Mouse (Mus musculus) liver, embryonic 14.5 days (tissue): ENCODE measurements around the gene Olfr669. TPM values are rescaled to one million over a fixed set of nuclear protein-coding genes. Genes with fewer than 3 reads are reported as not detected.
"Not testable (repeated sequence)": the region's sequence is repeated elsewhere in the genome, so short reads cannot be mapped to it uniquely, and the experiment has no call there.

Source experiments
- ATAC-seq: fragments of 200-750 bp; cut with Nextera tagmentation; 2 replicates; pipeline ENCODE4 v1.8.0; 2017; ENCODE audit warnings: moderate number of reproducible peaks, mild to moderate bottlenecking, moderate library complexity; ENCODE audit not compliant: insufficient read depth
- DNase-seq, 3 experiments: peaks; one replicate each; pipeline ENCODE4 v3.0.0-alpha.2; 2012 to 2013; ENCODE audit warnings: low read depth in 3 of 3, low spot score in 3 of 3
- H3K27ac ChIP-seq: fragments of 300-500 bp; sonication (generic); 2 replicates; pipeline ENCODE4 v1.5.1; 2014; ENCODE audit warnings: moderate library complexity, mild to moderate bottlenecking, control low read depth, inconsistent platforms
- H3K27me3 ChIP-seq: fragments of 300-500 bp; sonication (generic); 2 replicates; pipeline ENCODE4 v1.6.1; 2014; ENCODE audit warnings: mild to moderate bottlenecking, low read length, moderate library complexity; ENCODE audit not compliant: control insufficient read depth, insufficient read depth
- H3K36me3 ChIP-seq: fragments of 300-500 bp; sonication (generic); replicated peaks from 2 replicates; pipeline ENCODE4 v1.6.1; 2014; ENCODE audit warnings: low read depth; ENCODE audit not compliant: control insufficient read depth, insufficient read depth
- H3K4me1 ChIP-seq, 2 experiments: fragments of 200-500 bp in 1 of 2; fragments of 300-500 bp in 1 of 2; sonication (generic) in 1 of 2; replicated peaks; 2 replicates each; pipeline ENCODE4 v1.6.1; 2012 to 2014; ENCODE audit warnings: antibody characterized with exemption in 1 of 2, inconsistent platforms in 1 of 2, low read length in 1 of 2; ENCODE audit not compliant: control insufficient read depth in 2 of 2, insufficient read depth in 2 of 2
- H3K4me2 ChIP-seq: fragments of 300-500 bp; sonication (generic); 2 replicates; pipeline ENCODE4 v1.6.1; 2014; ENCODE audit warnings: low read depth, mild to moderate bottlenecking, control low read depth, moderate library complexity
- H3K4me3 ChIP-seq, 2 experiments: fragments of 200-500 bp in 1 of 2; fragments of 300-500 bp in 1 of 2; sonication (generic) in 1 of 2; 2 replicates each; pipeline ENCODE4 v1.5.1; 2012 to 2014; ENCODE audit warnings: low read depth in 2 of 2, low read length in 2 of 2, mild to moderate bottlenecking in 2 of 2, control low read depth in 1 of 2, inconsistent platforms in 1 of 2, moderate library complexity in 1 of 2; ENCODE audit not compliant: insufficient read depth in 1 of 2
- H3K9ac ChIP-seq: fragments of 300-500 bp; sonication (generic); replicated peaks from 2 replicates; pipeline ENCODE4 v1.6.1; 2014; ENCODE audit warnings: mild to moderate bottlenecking, control low read depth, moderate library complexity
- H3K9me3 ChIP-seq: fragments of 300-500 bp; sonication (generic); 2 replicates; pipeline ENCODE4 v1.6.1; 2016; ENCODE audit warnings: low read length, mixed read lengths; ENCODE audit not compliant: control insufficient read depth
- CTCF ChIP-seq: IDR thresholded peaks from 2 replicates; pipeline ENCODE4 v1.5.1; 2016; ENCODE audit warnings: antibody characterized with exemption, low read depth, control low read depth
- EP300 ChIP-seq: IDR thresholded peaks from 2 replicates; pipeline ENCODE4 v1.6.1; 2016; ENCODE audit warnings: antibody characterized with exemption, low read depth
- WGBS: fragments of 180-500 bp; shearing (Covaris S2); extraction: QIAGEN DNeasy Blood & Tissue Kit; methylation state at CpG from one replicate; pipeline ENCODE4 v1.1.7; 2014; ENCODE audit not compliant: insufficient replicate concordance; 5-methylcytosine and 5-hydroxymethylcytosine counted together
- polyA plus RNA-seq, 2 experiments: library from polyadenylated mRNA; depleted of rRNA in 1 of 2; stranded (reverse) in 1 of 2; unstranded in 1 of 2; fragments of >200 nt; fragmentation: Nextera tagmentation in 1 of 2; extraction: Ambion mirVana in 1 of 2; gene quantifications; 2 replicates each; pipeline versions ENCODE4 v1.2.1 to v1.2.3; 2012 to 2014

The Olfr669 gene
- polyA plus RNA-seq, 2 experiments, result not detected

- no peaks in the 10 kb centered on the region for H3K4me1 ChIP-seq
- H3K36me3 ChIP-seq, result no peaks in the 10 kb centered on the region
- H3K27me3 ChIP-seq, result no peaks in the 10 kb centered on the region
- no peak within 1 kb of the TSS for H3K4me3 ChIP-seq
- no peak for TF ChIP-seq CTCF
- no peak for TF ChIP-seq EP300
- no peaks in the 10 kb centered on the region for H3K9me3 ChIP-seq
- H3K9ac ChIP-seq, result no peak within 1 kb of the TSS
- H3K4me2 ChIP-seq, result no peak within 1 kb of the TSS
- ATAC-seq, result no peak
- no peak for DNase-seq
- 23% methylated on average over 1 of the region's 1 CpGs for WGBS
- no peak within 1 kb of the TSS for H3K27ac ChIP-seq
Measured at GRCm38 (mm10) chr7:104962520-104962919, 28.5 kb downstream of the Olfr669 start, which contains the start of gene Olfr670. Gene Olfr670 (minus strand): TSS chr7:104962620.

- H3K9ac ChIP-seq, H3K4me2 ChIP-seq: not testable (repeated sequence)
Measured at GRCm38 (mm10) chr7:104972507-104972906, 38.5 kb downstream of the Olfr669 start.

GRCm38 (mm10) chr7:104979026-104979425, 45.0 kb downstream of the Olfr669 start, which contains the start of gene Olfr671:
Gene Olfr671 (minus strand): TSS chr7:104979126.
- Histone ChIP-seq H3K27me3 (no peaks in the 10 kb centered on the region), H3K27ac (no peak within 1 kb of the TSS), H3K36me3 (no peaks in the 10 kb centered on the region), H3K9me3 (no peaks in the 10 kb centered on the region), H3K4me1 (no peaks in the 10 kb centered on the region), H3K9ac (no peak within 1 kb of the TSS), H3K4me3 (no peak within 1 kb of the TSS), H3K4me2 (no peak within 1 kb of the TSS)
- DNase-seq, result no peak
- TF ChIP-seq CTCF, result no peak
- TF ChIP-seq EP300, result no peak
- WGBS, result 54% methylated on average over 1 of the region's 1 CpGs
- no peak for ATAC-seq

More at GRCm38 (mm10) chr7:104972507-104972906, 38.5 kb downstream of the Olfr669 start:
- not testable (repeated sequence) for H3K27me3 ChIP-seq, H3K9me3 ChIP-seq, DNase-seq, H3K4me1 ChIP-seq, H3K36me3 ChIP-seq, ATAC-seq, H3K4me3 ChIP-seq, H3K27ac ChIP-seq
- 40% methylated on average over 2 of the region's 2 CpGs for WGBS

Other genes starting within 250 kb of the Olfr669 start
- not detected in 2 replicates for gene Olfr661, start 247.7 kb upstream of the Olfr669 start, polyA plus RNA-seq (2012; rRNA removed)
- gene Olfr661, start 247.7 kb upstream of the Olfr669 start, polyA plus RNA-seq (2014; fragmentation: Nextera tagmentation; extraction: Ambion mirVana), result not detected in 2 replicates
- gene Usp17le, start 156.8 kb upstream of the Olfr669 start, polyA plus RNA-seq (2012; rRNA removed), result not detected in 2 replicates
- gene Usp17le, start 156.8 kb upstream of the Olfr669 start, polyA plus RNA-seq (2014; fragmentation: Nextera tagmentation; extraction: Ambion mirVana), result not detected in 2 replicates
- not detected in 2 replicates for gene Usp17lb, start 91.6 kb upstream of the Olfr669 start, polyA plus RNA-seq (2012; rRNA removed)
- gene Usp17lb, start 91.6 kb upstream of the Olfr669 start, polyA plus RNA-seq (2014; fragmentation: Nextera tagmentation; extraction: Ambion mirVana), result not detected in 2 replicates
- gene Usp17la, start 77.2 kb upstream of the Olfr669 start, polyA plus RNA-seq (2012; rRNA removed), result not detected in 2 replicates
- gene Usp17la, start 77.2 kb upstream of the Olfr669 start, polyA plus RNA-seq (2014; fragmentation: Nextera tagmentation; extraction: Ambion mirVana), result not detected in 2 replicates
- gene Olfr665, start 56.2 kb upstream of the Olfr669 start, polyA plus RNA-seq (2012; rRNA removed), result not detected in 2 replicates
- gene Olfr665, start 56.2 kb upstream of the Olfr669 start, polyA plus RNA-seq (2014; fragmentation: Nextera tagmentation; extraction: Ambion mirVana), result not detected in 2 replicates
- not detected in 2 replicates for gene Olfr666, start 38.3 kb upstream of the Olfr669 start, polyA plus RNA-seq (2012; rRNA removed)
- not detected in 2 replicates for gene Olfr666, start 38.3 kb upstream of the Olfr669 start, polyA plus RNA-seq (2014; fragmentation: Nextera tagmentation; extraction: Ambion mirVana)
- gene Olfr667, start 12.8 kb upstream of the Olfr669 start, polyA plus RNA-seq (2012; rRNA removed), result not detected in 2 replicates
- gene Olfr667, start 12.8 kb upstream of the Olfr669 start, polyA plus RNA-seq (2014; fragmentation: Nextera tagmentation; extraction: Ambion mirVana), result not detected in 2 replicates
- not detected in 2 replicates for gene Olfr668, start 6.2 kb upstream of the Olfr669 start, polyA plus RNA-seq (2012; rRNA removed)
- gene Olfr668, start 6.2 kb upstream of the Olfr669 start, polyA plus RNA-seq (2014; fragmentation: Nextera tagmentation; extraction: Ambion mirVana), result not detected in 2 replicates
- gene Olfr670, start 28.4 kb downstream of the Olfr669 start, polyA plus RNA-seq (2012; rRNA removed), result not detected in 2 replicates
- not detected in 2 replicates for gene Olfr670, start 28.4 kb downstream of the Olfr669 start, polyA plus RNA-seq (2014; fragmentation: Nextera tagmentation; extraction: Ambion mirVana)
- not detected in 2 replicates for gene Olfr671, start 44.9 kb downstream of the Olfr669 start, polyA plus RNA-seq (2012; rRNA removed)
- not detected in 2 replicates for gene Olfr671, start 44.9 kb downstream of the Olfr669 start, polyA plus RNA-seq (2014; fragmentation: Nextera tagmentation; extraction: Ambion mirVana)
- not detected in 2 replicates for gene Olfr672, start 67.8 kb downstream of the Olfr669 start, polyA plus RNA-seq (2012; rRNA removed)
- not detected in 2 replicates for gene Olfr672, start 67.8 kb downstream of the Olfr669 start, polyA plus RNA-seq (2014; fragmentation: Nextera tagmentation; extraction: Ambion mirVana)
- not detected in 2 replicates for gene Olfr675, start 94.2 kb downstream of the Olfr669 start, polyA plus RNA-seq (2012; rRNA removed)
- not detected in 2 replicates for gene Olfr675, start 94.2 kb downstream of the Olfr669 start, polyA plus RNA-seq (2014; fragmentation: Nextera tagmentation; extraction: Ambion mirVana)
- gene Olfr676, start 98.5 kb downstream of the Olfr669 start, polyA plus RNA-seq (2012; rRNA removed), result not detected in 2 replicates
- not detected in 2 replicates for gene Olfr676, start 98.5 kb downstream of the Olfr669 start, polyA plus RNA-seq (2014; fragmentation: Nextera tagmentation; extraction: Ambion mirVana)
- gene Olfr677, start 117.1 kb downstream of the Olfr669 start, polyA plus RNA-seq (2012; rRNA removed), result not detected in 2 replicates
- not detected in 2 replicates for gene Olfr677, start 117.1 kb downstream of the Olfr669 start, polyA plus RNA-seq (2014; fragmentation: Nextera tagmentation; extraction: Ambion mirVana)
- not detected in 2 replicates for gene Olfr678, start 130.2 kb downstream of the Olfr669 start, polyA plus RNA-seq (2012; rRNA removed)
- not detected in 2 replicates for gene Olfr678, start 130.2 kb downstream of the Olfr669 start, polyA plus RNA-seq (2014; fragmentation: Nextera tagmentation; extraction: Ambion mirVana)
- gene Olfr679, start 147.0 kb downstream of the Olfr669 start, polyA plus RNA-seq (2012; rRNA removed), result not detected in 2 replicates
- not detected in 2 replicates for gene Olfr679, start 147.0 kb downstream of the Olfr669 start, polyA plus RNA-seq (2014; fragmentation: Nextera tagmentation; extraction: Ambion mirVana)
- gene Olfr680-ps1, start 158.6 kb downstream of the Olfr669 start, polyA plus RNA-seq (2012; rRNA removed), result not detected in 2 replicates
- gene Olfr680-ps1, start 158.6 kb downstream of the Olfr669 start, polyA plus RNA-seq (2014; fragmentation: Nextera tagmentation; extraction: Ambion mirVana), result not detected in 2 replicates
- gene Olfr681, start 182.6 kb downstream of the Olfr669 start, polyA plus RNA-seq (2012; rRNA removed), result not detected in 2 replicates
- gene Olfr681, start 182.6 kb downstream of the Olfr669 start, polyA plus RNA-seq (2014; fragmentation: Nextera tagmentation; extraction: Ambion mirVana), result not detected in 2 replicates
- gene Olfr683, start 212.8 kb downstream of the Olfr669 start, polyA plus RNA-seq (2012; rRNA removed), result not detected in 2 replicates
- not detected in 2 replicates for gene Olfr683, start 212.8 kb downstream of the Olfr669 start, polyA plus RNA-seq (2014; fragmentation: Nextera tagmentation; extraction: Ambion mirVana)
- not detected in 2 replicates for gene Olfr684, start 229.4 kb downstream of the Olfr669 start, polyA plus RNA-seq (2012; rRNA removed)
- not detected in 2 replicates for gene Olfr684, start 229.4 kb downstream of the Olfr669 start, polyA plus RNA-seq (2014; fragmentation: Nextera tagmentation; extraction: Ambion mirVana)